Comparison of ENCODE assay signal across 15 mouse cellular contexts in the genomic region with DNA sequence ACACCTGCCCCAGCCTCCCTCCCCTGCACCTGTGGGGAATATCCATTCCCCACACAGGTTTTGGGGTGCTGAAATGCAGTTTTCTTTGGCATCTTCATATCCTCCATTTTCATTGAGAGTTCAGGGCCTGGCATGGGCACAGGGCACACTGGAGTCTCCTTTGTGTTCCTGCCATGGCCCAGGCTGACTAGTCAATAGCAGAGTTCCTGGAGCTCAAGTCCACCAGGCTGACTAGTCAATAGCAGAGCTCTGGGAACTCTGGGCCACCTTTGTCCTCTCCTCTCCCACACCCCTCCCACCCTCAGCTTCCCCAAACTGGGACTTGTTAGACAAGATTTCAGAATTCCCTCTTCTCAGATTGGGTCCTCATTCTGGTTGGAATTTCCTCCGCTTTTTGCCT. TPM values are rescaled to one million over a fixed set of nuclear protein-coding genes. Genes with fewer than 3 reads are reported as not detected.
DNase-seq lines count a peak whose midpoint lies in the region; ATAC-seq lines count a peak whose summit lies in the region.
"Had no signal": no experiment of that assay in that cellular context is flagged by ENCODE, and none has a peak within 500 bp of the region (broad histone marks: within the 10 kb centered on the region; RNA-seq: fewer than 3 reads in every experiment).

No protein-coding gene starts in this region.

- peak overlapping the region; percentile 84 for H3K27ac ChIP-seq in hindbrain, embryonic 10.5 days
- H3K27ac ChIP-seq in hindbrain, embryonic 16.5 days (ENCODE audit: low read depth, low read length): no peak overlapping the region
- peak overlapping the region; percentile 88 for H3K27ac ChIP-seq in forebrain, embryonic 15.5 days (replicated peaks)
- 0 out of 2 replicates have a peak overlapping the region, but pooled peaks have one; percentile 7 for H3K27ac ChIP-seq in midbrain, embryonic 11.5 days (ENCODE audit: low read depth, low read length)
- H3K27ac ChIP-seq: macrophage had no signal

- DNase-seq in hindbrain, embryonic 10.5 days (ENCODE audit: low spot score): no peak
- no peak for DNase-seq in midbrain, embryonic 11.5 days (ENCODE audit: low spot score, missing footprints)
- no peak for DNase-seq in heart, postnatal 36 days
- no peak for DNase-seq in adrenal gland, postnatal 36 days
- no peak for DNase-seq in frontal cortex, adult 2 months (ENCODE audit: extremely low spot score in 1 of 2, low spot score in 1 of 2)
- no peak for DNase-seq in urinary bladder, postnatal 4 days (ENCODE audit: low spot score in 2 of 2)
- DNase-seq: cerebellum, postnatal 10 days; heart, adult 11 months; kidney, postnatal 36 days; lung, adult 2 months; thymus, adult 18-20 months had no signal

- no peaks in the 10 kb centered on the region for H3K9me3 ChIP-seq in hindbrain, embryonic 10.5 days
- H3K9me3 ChIP-seq in hindbrain, embryonic 16.5 days (ENCODE audit: control insufficient read depth, low read length): no peaks in the 10 kb centered on the region
- no peaks in the 10 kb centered on the region for H3K9me3 ChIP-seq in forebrain, embryonic 15.5 days
- H3K9me3 ChIP-seq in midbrain, embryonic 11.5 days (ENCODE audit: control insufficient read depth, low read length): no peaks in the 10 kb centered on the region

- peaks cover 67% of the 10 kb centered on the region for H3K4me1 ChIP-seq in hindbrain, embryonic 10.5 days (replicated peaks)
- H3K4me1 ChIP-seq in hindbrain, embryonic 16.5 days (ENCODE audit: control insufficient read depth, insufficient read depth, low read depth, low read length): peaks cover 18% of the 10 kb centered on the region
- peaks cover 48% of the 10 kb centered on the region for H3K4me1 ChIP-seq in forebrain, embryonic 15.5 days
- H3K4me1 ChIP-seq in midbrain, embryonic 11.5 days (ENCODE audit: control insufficient read depth, insufficient read depth, low read length): peaks cover 15% of the 10 kb centered on the region

- 0 out of 2 replicates have a peak overlapping the region, but pooled peaks have one; percentile 18 for H3K4me3 ChIP-seq in hindbrain, embryonic 10.5 days
- H3K4me3 ChIP-seq in hindbrain, embryonic 16.5 days (ENCODE audit: low read length): no peak overlapping the region
- no peak overlapping the region for H3K4me3 ChIP-seq in forebrain, embryonic 15.5 days
- no peak overlapping the region for H3K4me3 ChIP-seq in midbrain, embryonic 11.5 days (ENCODE audit: low read depth, low read length)

- ATAC-seq in hindbrain, embryonic 16.5 days: no peak
- peak; percentile 6; the same call in 1 of the 2 replicates for ATAC-seq in forebrain, embryonic 15.5 days (replicated peaks)
- ATAC-seq in midbrain, embryonic 11.5 days (ENCODE audit: low FRiP score): no peak

- intact Hi-C loops in heart, postnatal 36 days (cut with DNase I): no loop called here

- H3K36me3 ChIP-seq in hindbrain, embryonic 10.5 days: peaks cover 41% of the 10 kb centered on the region
- H3K36me3 ChIP-seq in hindbrain, embryonic 16.5 days (ENCODE audit: control insufficient read depth, insufficient read depth, low read length): peaks cover 2% of the 10 kb centered on the region; the same call in 1 of the 2 replicates
- peaks cover 37% of the 10 kb centered on the region for H3K36me3 ChIP-seq in forebrain, embryonic 15.5 days
- H3K36me3 ChIP-seq in midbrain, embryonic 11.5 days (ENCODE audit: control insufficient read depth, insufficient read depth, low read length): no peaks in the 10 kb centered on the region

- H3K9ac ChIP-seq in hindbrain, embryonic 16.5 days (ENCODE audit: low read depth, low read length): no peak overlapping the region
- H3K9ac ChIP-seq in forebrain, embryonic 15.5 days (replicated peaks): 0 out of 2 replicates have a peak overlapping the region, but pooled peaks have one; percentile 30
- H3K9ac ChIP-seq in midbrain, embryonic 11.5 days (ENCODE audit: low read length): peak overlapping the region; percentile 50

- H3K27me3 ChIP-seq in hindbrain, embryonic 10.5 days (ENCODE audit: insufficient read depth, poor library complexity, severe bottlenecking): peaks cover 19% of the 10 kb centered on the region
- no peaks in the 10 kb centered on the region for H3K27me3 ChIP-seq in hindbrain, embryonic 16.5 days (replicated peaks; ENCODE audit: control insufficient read depth, insufficient read depth, low read length)
- no peaks in the 10 kb centered on the region for H3K27me3 ChIP-seq in forebrain, embryonic 15.5 days
- no peaks in the 10 kb centered on the region for H3K27me3 ChIP-seq in midbrain, embryonic 11.5 days (ENCODE audit: control insufficient read depth, insufficient read depth, low read length)
- H3K27me3 ChIP-seq: Patski had no signal

- H3K4me2 ChIP-seq in hindbrain, embryonic 16.5 days (ENCODE audit: low read length): no peak overlapping the region
- no peak overlapping the region for H3K4me2 ChIP-seq in forebrain, embryonic 15.5 days (replicated peaks)
- H3K4me2 ChIP-seq in midbrain, embryonic 11.5 days: 0 out of 2 replicates have a peak overlapping the region, but pooled peaks have one; percentile 4

- WGBS in hindbrain, embryonic 10.5 days: 88% methylated on average over 1 of the region's 1 CpGs
- WGBS in hindbrain, embryonic 16.5 days: 100% methylated on average over 1 of the region's 1 CpGs
- WGBS in forebrain, embryonic 15.5 days: 100% methylated on average over 1 of the region's 1 CpGs
- WGBS in midbrain, embryonic 11.5 days: 84% methylated on average over 1 of the region's 1 CpGs

RNA-seq across cellular contexts. Expression of a gene that starts 25.6 kb away (rescaled TPM):
- 2.7 and 3.1 TPM in 2 replicates for polyA plus RNA-seq in hindbrain, embryonic 10.5 days (2016; fragmentation: Nextera tagmentation; extraction: Ambion mirVana)
- 2.5 and 3.8 TPM in 2 replicates for polyA plus RNA-seq in hindbrain, embryonic 16.5 days (2015; fragmentation: Nextera tagmentation; extraction: Ambion mirVana)
- 16.1 and 18.0 TPM in 2 replicates for polyA plus RNA-seq in forebrain, embryonic 15.5 days (2015; fragmentation: Nextera tagmentation; extraction: Ambion mirVana)
- 2.6 and 3.5 TPM in 2 replicates for polyA plus RNA-seq in midbrain, embryonic 11.5 days (2014; fragmentation: Nextera tagmentation; extraction: Ambion mirVana)
- total RNA-seq in heart, postnatal 36 days (2021): 10 to 100 TPM; 13.8 to 15.5 TPM
- total RNA-seq in adrenal gland, postnatal 36 days (2021): 1 to 10 TPM; 4.9 to 9.5 TPM
- 7.6 and 8.3 TPM in 2 replicates for polyA plus RNA-seq in frontal cortex, adult 2 months (2012; rRNA removed)
- polyA plus RNA-seq: macrophage had no signal
